Mouse (Mus musculus): ENCODE measurements around the gene Cd22. TPM values are rescaled to one million over a fixed set of nuclear protein-coding genes. Genes with fewer than 3 reads are reported as not detected.

Cd22 gene
- polyA plus RNA-seq, 1 experiment = 0.81 TPM

- no peak for DNase-seq (ENCODE audit: low read depth)
These were observed 59.2 kb downstream of the Cd22 start for GRCm38 (mm10) chr7:30820854-30821445.

- DNase-seq (ENCODE audit: low read depth) = no peak
These were observed 60.0 kb downstream of the Cd22 start for GRCm38 (mm10) chr7:30820131-30820530.

Other genes with a start within 250 kb of the Cd22 start
- gene Etv2, start 244.5 kb downstream of the Cd22 start, polyA plus RNA-seq (2012; rRNA removed) = not detected in 2 replicates
- 46.1 and 54.3 TPM in 2 replicates for gene Rbm42, start 230.0 kb downstream of the Cd22 start, polyA plus RNA-seq (2012; rRNA removed)
- gene Haus5, start 215.3 kb downstream of the Cd22 start, polyA plus RNA-seq (2012; rRNA removed) = 8.6 and 9.7 TPM in 2 replicates
- 0.41 and 0.46 TPM in 2 replicates for gene Pmis2, start 208.7 kb downstream of the Cd22 start, polyA plus RNA-seq (2012; rRNA removed)
- gene 2200002J24Rik, start 181.4 kb downstream of the Cd22 start, polyA plus RNA-seq (2012; rRNA removed) = 0.66 and 1.5 TPM in 2 replicates
- gene Atp4a, start 168.1 kb downstream of the Cd22 start, polyA plus RNA-seq (2012; rRNA removed) = 80.5 and 104 TPM in 2 replicates
- gene Tmem147, start 150.8 kb downstream of the Cd22 start, polyA plus RNA-seq (2012; rRNA removed) = 216 and 270 TPM in 2 replicates
- gene Gapdhs, start 136.7 kb downstream of the Cd22 start, polyA plus RNA-seq (2012; rRNA removed) = 22.6 and 32.2 TPM in 2 replicates
- 3.8 and 4.7 TPM in 2 replicates for gene Sbsn, start 128.9 kb downstream of the Cd22 start, polyA plus RNA-seq (2012; rRNA removed)
- gene Dmkn, start 116.6 kb downstream of the Cd22 start, polyA plus RNA-seq (2012; rRNA removed) = 11.1 and 17.7 TPM in 2 replicates
- 1.5 TPM in 1 of 2 replicates, not detected in the other for gene Krtdap, start 92.4 kb downstream of the Cd22 start, polyA plus RNA-seq (2012; rRNA removed)
- 45.9 and 62.5 TPM in 2 replicates for gene Ffar2, start 56.6 kb downstream of the Cd22 start, polyA plus RNA-seq (2012; rRNA removed)
- gene Ffar3, start 24.2 kb downstream of the Cd22 start, polyA plus RNA-seq (2012; rRNA removed) = not detected in 2 replicates
- 0.04 and 0.05 TPM in 2 replicates for gene Ffar1, start 18.8 kb downstream of the Cd22 start, polyA plus RNA-seq (2012; rRNA removed)
- 0.61 and 0.65 TPM in 2 replicates for gene Mag, start 34.5 kb upstream of the Cd22 start, polyA plus RNA-seq (2012; rRNA removed)
- gene Hamp2, start 44.3 kb upstream of the Cd22 start, polyA plus RNA-seq (2012; rRNA removed) = 1.1 and 2.7 TPM in 2 replicates
- 0.76 and 8.4 TPM in 2 replicates for gene Hamp, start 63.7 kb upstream of the Cd22 start, polyA plus RNA-seq (2012; rRNA removed)
- gene Usf2, start 76.5 kb upstream of the Cd22 start, polyA plus RNA-seq (2012; rRNA removed) = 84.7 and 96.8 TPM in 2 replicates
- 71.1 and 104 TPM in 2 replicates for gene Lsr, start 93.1 kb upstream of the Cd22 start, polyA plus RNA-seq (2012; rRNA removed)
- 10.9 and 14.2 TPM in 2 replicates for gene Fam187b, start 93.4 kb upstream of the Cd22 start, polyA plus RNA-seq (2012; rRNA removed)
- 61.5 and 84.3 TPM in 2 replicates for gene Fxyd5, start 162.1 kb upstream of the Cd22 start, polyA plus RNA-seq (2012; rRNA removed)
- 3.9 and 5.0 TPM in 2 replicates for gene Fxyd7, start 171.1 kb upstream of the Cd22 start, polyA plus RNA-seq (2012; rRNA removed)
- gene Fxyd1, start 176.9 kb upstream of the Cd22 start, polyA plus RNA-seq (2012; rRNA removed) = 218 and 301 TPM in 2 replicates
- 5.4 and 6.9 TPM in 2 replicates for gene Lgi4, start 179.0 kb upstream of the Cd22 start, polyA plus RNA-seq (2012; rRNA removed)
- gene Fxyd3, start 196.4 kb upstream of the Cd22 start, polyA plus RNA-seq (2012; rRNA removed) = 49.4 and 80.0 TPM in 2 replicates
- 27.8 and 32.4 TPM in 2 replicates for gene Hpn, start 234.9 kb upstream of the Cd22 start, polyA plus RNA-seq (2012; rRNA removed)
- 30.3 and 42.4 TPM in 2 replicates for gene Scn1b, start 246.7 kb upstream of the Cd22 start, polyA plus RNA-seq (2012; rRNA removed)

All from gonadal fat pad, adult 2 months (tissue).